Mouse (Mus musculus): ENCODE measurements at regions not wholly inside any gene's neighbourhood (a gene's known extent, or its start where the extent isn't known, plus 50 kb on each side); places are given as distances from the start of the nearest gene placed in this dataset.

GRCm38 (mm10) chr3:35482759-35483158 lies 271.1 kb upstream of the Atp11b start:
- TF ChIP-seq POLR2A (IDR thresholded peaks at IDR 0.05; ENCODE audit: insufficient read depth, low read depth, low read length), result no peak
- no peak for TF ChIP-seq CTCF (IDR thresholded peaks at IDR 0.05)

Measured in heart, adult 2 months (tissue).